Mouse (Mus musculus) B cell, adult 67 days (primary cell): Measurements from ENCODE around the gene Wfdc1. TPM values are rescaled to one million over a fixed set of nuclear protein-coding genes. Genes with fewer than 3 reads are reported as not detected.

Experiments
- total RNA-seq, 2 experiments: library from RNA; stranded (reverse); gene quantifications; 4 replicates each; pipeline ENCODE4 v1.2.4; 2023

Gene Wfdc1
- total RNA-seq: not detected

DNA sequence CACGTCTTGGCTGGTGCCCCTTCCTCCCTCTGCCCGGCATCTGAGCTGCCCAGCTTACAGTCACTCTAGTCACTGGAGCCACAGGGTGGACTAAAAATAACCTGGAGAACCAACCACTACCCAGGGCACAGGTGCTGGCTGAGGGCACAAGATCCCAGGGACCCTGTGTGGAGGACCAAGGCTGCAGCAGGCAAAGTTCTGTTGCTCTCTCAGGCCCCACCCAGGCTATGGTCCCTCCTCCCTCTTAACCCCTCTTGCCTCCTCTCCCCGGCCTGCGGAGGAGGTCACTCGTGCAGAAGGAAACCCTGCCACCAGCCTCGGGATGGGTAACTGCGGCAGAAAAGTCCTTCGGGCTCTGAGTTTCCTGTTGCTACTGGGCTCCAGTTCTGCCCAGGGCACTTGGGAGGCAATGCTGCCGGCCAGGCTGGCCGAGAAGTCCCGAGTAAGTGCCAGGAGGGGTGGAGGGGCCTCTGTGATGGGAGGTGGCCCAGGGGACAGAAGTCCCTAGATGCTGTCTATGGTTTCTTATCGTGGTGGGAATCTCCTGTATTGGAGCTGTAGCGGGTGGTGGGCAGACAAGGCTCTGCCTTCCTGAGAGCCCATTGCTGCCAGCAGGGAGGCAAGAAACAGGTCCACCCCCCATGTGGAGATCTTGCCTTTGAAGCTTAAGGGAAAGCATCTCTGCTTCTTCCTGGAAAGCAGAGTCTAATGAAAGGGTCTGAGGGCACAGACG is at the start of gene Wfdc1:
Gene Wfdc1, plus strand, starts transcription at position 147 of the 733 bp plus-strand sequence.

DNA sequence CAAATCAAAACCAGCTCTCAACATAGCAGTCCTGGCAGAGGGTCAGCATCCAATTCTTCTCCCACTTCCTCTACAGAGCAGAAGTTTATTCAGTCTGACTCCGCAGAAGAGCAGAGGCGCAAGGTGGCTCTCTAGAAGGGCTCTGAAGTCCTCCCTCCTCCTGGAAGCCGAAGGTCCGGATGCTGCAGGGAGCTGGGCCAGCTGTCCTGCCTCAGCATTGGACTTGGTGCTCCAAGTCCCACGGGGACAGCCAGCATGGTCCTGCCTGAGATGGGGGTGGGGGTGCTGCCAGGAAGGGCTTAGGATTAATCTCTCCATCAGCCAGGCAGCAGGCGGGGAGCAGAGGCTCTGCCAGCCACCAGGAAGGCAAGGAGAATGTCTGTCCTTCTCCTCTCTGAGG is 30.8 kb upstream of the Wfdc1 start, which contains the start of gene Kcng4:
Gene Kcng4, minus strand, starts transcription at position 303 of the 400 bp plus-strand sequence.

DNA sequence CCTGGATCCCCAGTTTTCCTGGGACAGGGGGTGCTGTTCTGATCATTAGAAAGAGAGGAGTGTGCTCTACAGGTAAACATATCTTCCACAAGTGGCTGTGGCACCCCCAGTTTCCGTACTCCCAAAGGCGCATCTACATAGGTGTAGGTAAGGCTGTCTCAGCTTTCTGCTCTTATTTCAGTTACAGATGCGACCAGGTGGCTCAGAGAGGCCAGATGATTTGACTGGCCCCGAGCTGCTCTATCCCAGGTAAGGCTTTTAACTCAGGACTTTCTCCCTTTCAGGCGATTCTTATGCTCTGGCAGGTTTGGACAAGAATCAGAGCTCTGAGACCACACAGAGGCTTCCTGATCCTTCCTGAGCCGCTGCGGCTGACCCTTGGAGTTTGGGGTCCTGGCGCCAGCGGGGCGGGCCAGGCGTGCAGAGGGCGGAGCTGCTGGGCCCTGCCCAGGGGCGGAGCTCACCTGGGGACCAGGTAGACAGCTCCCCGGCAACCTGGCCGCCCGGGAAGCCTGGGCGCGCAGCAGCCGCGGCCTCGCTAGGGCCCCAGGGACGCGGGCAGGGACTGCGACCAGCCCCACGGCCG is 33.5 kb downstream of the Wfdc1 start, which contains the start of gene Atp2c2:
Gene Atp2c2, plus strand, starts transcription at position 461 of the 586 bp plus-strand sequence.

Other genes starting within 250 kb of the Wfdc1 start
- gene Osgin1, start 232.2 kb upstream of the Wfdc1 start, total RNA-seq: 1 to 10 TPM; 4.6 to 7.4 TPM
- gene Necab2, start 219.6 kb upstream of the Wfdc1 start, total RNA-seq: not detected
- gene Slc38a8, start 164.7 kb upstream of the Wfdc1 start, total RNA-seq: 1 to 10 TPM; 1.0 to 2.3 TPM
- 100 to 1,000 TPM; 120 to 125 TPM for gene Mbtps1, start 107.6 kb upstream of the Wfdc1 start, total RNA-seq
- 10 to 100 TPM; 44.1 to 52.3 TPM for gene Hsdl1, start 91.2 kb upstream of the Wfdc1 start, total RNA-seq
- not detected for gene Dnaaf1, start 91.1 kb upstream of the Wfdc1 start, total RNA-seq
- 10 to 100 TPM; 20.7 to 21.4 TPM for gene Taf1c, start 61.1 kb upstream of the Wfdc1 start, total RNA-seq
- not detected for gene Adad2, start 53.6 kb upstream of the Wfdc1 start, total RNA-seq
- gene Kcng4, start 30.7 kb upstream of the Wfdc1 start, total RNA-seq: not detected
- gene Atp2c2, start 33.6 kb downstream of the Wfdc1 start, total RNA-seq: not detected
- 1 to 10 TPM; 3.6 to 4.6 TPM for gene Tldc1, start 112.1 kb downstream of the Wfdc1 start, total RNA-seq
- gene Cotl1, start 174.2 kb downstream of the Wfdc1 start, total RNA-seq: 100 to 1,000 TPM; 381 to 385 TPM
- gene Klhl36, start 195.9 kb downstream of the Wfdc1 start, total RNA-seq: 10 to 100 TPM; 13.2 to 14.1 TPM
- 100 to 1,000 TPM; 102 to 117 TPM for gene Usp10, start 244.0 kb downstream of the Wfdc1 start, total RNA-seq
- 1 to 10 TPM in 1 of 2 experiments, not detected in 1; 1.8 TPM for gene Gm20388, start 244.5 kb downstream of the Wfdc1 start, total RNA-seq